Mouse (Mus musculus): ENCODE results near the gene Cog6.
A peak's percentile ranks its signal among the peaks of the same experiment; 100 is the strongest.

Cog6 gene

GRCm38 (mm10) chr3:53016436-53017340 is at the start of gene Cog6:
Gene Cog6, minus strand, starts transcription at chr3:53017237.
- peak; percentile 84 for DNase-seq (ENCODE audit: extremely low spot score, low spot score)

GRCm38 (mm10) chr3:53066095-53066372 is 49.0 kb upstream of the Cog6 start:
- no peak for DNase-seq (ENCODE audit: extremely low spot score, low spot score)

- no peak for DNase-seq (ENCODE audit: extremely low spot score, low spot score)
Measured at GRCm38 (mm10) chr3:53065267-53066094, 48.4 kb upstream of the Cog6 start.

- no peak for DNase-seq (ENCODE audit: extremely low spot score, low spot score)
Measured at GRCm38 (mm10) chr3:53063423-53064147, 46.5 kb upstream of the Cog6 start.

GRCm38 (mm10) chr3:53059959-53060358 is 42.9 kb upstream of the Cog6 start:
- DNase-seq (ENCODE audit: extremely low spot score, low spot score), result no peak

- no peak for DNase-seq (ENCODE audit: extremely low spot score, low spot score)
Measured at GRCm38 (mm10) chr3:53056430-53056829, 39.4 kb upstream of the Cog6 start.

- DNase-seq (ENCODE audit: extremely low spot score, low spot score), result no peak
Measured at GRCm38 (mm10) chr3:53052385-53052784, 35.3 kb upstream of the Cog6 start.

GRCm38 (mm10) chr3:53046371-53046770 is 29.3 kb upstream of the Cog6 start:
- DNase-seq (ENCODE audit: extremely low spot score, low spot score), result no peak

- DNase-seq (ENCODE audit: extremely low spot score, low spot score), result no peak
Measured at GRCm38 (mm10) chr3:53045697-53046096, 28.7 kb upstream of the Cog6 start.

- no peak for DNase-seq (ENCODE audit: extremely low spot score, low spot score)
Measured at GRCm38 (mm10) chr3:53044682-53045299, 27.8 kb upstream of the Cog6 start.

GRCm38 (mm10) chr3:53044238-53044637 is 27.2 kb upstream of the Cog6 start:
- DNase-seq (ENCODE audit: extremely low spot score, low spot score), result no peak

- DNase-seq (ENCODE audit: extremely low spot score, low spot score), result no peak
Measured at GRCm38 (mm10) chr3:53043206-53043780, 26.3 kb upstream of the Cog6 start.

GRCm38 (mm10) chr3:53042240-53042567 is 25.2 kb upstream of the Cog6 start:
- DNase-seq (ENCODE audit: extremely low spot score, low spot score), result no peak

- DNase-seq (ENCODE audit: extremely low spot score, low spot score), result peak; percentile 79
Measured at GRCm38 (mm10) chr3:53041411-53042239, 24.6 kb upstream of the Cog6 start, which contains the start of gene Lhfp. Gene Lhfp, plus strand, starts transcription at chr3:53041528.

- DNase-seq (ENCODE audit: extremely low spot score, low spot score), result no peak
Measured at GRCm38 (mm10) chr3:53040593-53041410, 23.8 kb upstream of the Cog6 start.

GRCm38 (mm10) chr3:53039746-53040145 is 22.7 kb upstream of the Cog6 start:
- no peak for DNase-seq (ENCODE audit: extremely low spot score, low spot score)

- DNase-seq (ENCODE audit: extremely low spot score, low spot score), result no peak
Measured at GRCm38 (mm10) chr3:53038913-53039312, 21.9 kb upstream of the Cog6 start.

- DNase-seq (ENCODE audit: extremely low spot score, low spot score), result no peak
Measured at GRCm38 (mm10) chr3:53036941-53037340, 19.9 kb upstream of the Cog6 start.

GRCm38 (mm10) chr3:53036076-53036475 is 19.0 kb upstream of the Cog6 start:
- no peak for DNase-seq (ENCODE audit: extremely low spot score, low spot score)

Data from neural tube, embryonic 10.5 days (tissue).